Mouse (Mus musculus): ENCODE measurements around the gene Ift80.

DNA sequence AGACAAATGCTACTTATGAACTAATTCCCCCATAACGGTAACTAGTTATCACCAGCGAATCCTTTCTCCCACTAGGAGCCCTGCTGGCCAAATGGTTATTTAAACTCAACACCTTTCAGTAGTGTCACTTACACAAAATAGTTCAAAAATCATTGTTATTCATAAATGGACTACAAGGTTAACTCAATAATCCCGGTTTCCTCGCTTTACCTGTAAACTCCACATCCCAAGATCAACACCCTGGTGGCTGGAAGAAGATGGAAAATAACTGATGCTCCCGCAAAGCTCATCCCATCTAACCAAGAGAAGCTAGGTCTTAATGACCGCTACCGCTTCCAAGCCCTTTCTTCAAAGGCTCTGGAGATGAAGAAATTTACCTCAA, 324 bp downstream of the Ift80 start:
- TF ChIP-seq POLR2A (IDR thresholded peaks at IDR 0.05; ENCODE audit: extremely low read depth, insufficient read depth, low read length) = no peak
- TF ChIP-seq CTCF (IDR thresholded peaks at IDR 0.05; ENCODE audit: extremely low read depth, insufficient read depth, low read length) = no peak
